Mouse (Mus musculus): ENCODE data around the gene Pik3c2b. TPM values are rescaled to one million over a fixed set of nuclear protein-coding genes. Genes with fewer than 3 reads are reported as not detected.

Pik3c2b gene
- polyA plus RNA-seq, 1 experiment from 2014 or later: 17.9 TPM

- no peak for ATAC-seq
- H3K9me3 ChIP-seq (ENCODE audit: control insufficient read depth, low read length): no peaks in the 10 kb centered on the region
- H3K27me3 ChIP-seq (replicated peaks; ENCODE audit: control insufficient read depth, insufficient read depth, low read length): no peaks in the 10 kb centered on the region
- H3K4me2 ChIP-seq (ENCODE audit: low read length): no peak overlapping the region
- peak overlapping the region; percentile 34; the same call in 1 of the 2 replicates for H3K27ac ChIP-seq (ENCODE audit: low read length)
- H3K9ac ChIP-seq (replicated peaks; ENCODE audit: low read depth, low read length): no peak overlapping the region
- H3K4me3 ChIP-seq (replicated peaks; ENCODE audit: low read length): no peak overlapping the region
- WGBS: 47% methylated on average over 20 of the region's 20 CpGs
- peaks cover 6% of the 10 kb centered on the region; the same call in 1 of the 2 replicates for H3K36me3 ChIP-seq (ENCODE audit: control insufficient read depth, insufficient read depth)
- peaks cover 35% of the 10 kb centered on the region for H3K4me1 ChIP-seq (replicated peaks; ENCODE audit: control insufficient read depth, insufficient read depth, low read length)
These were observed 31.4 kb downstream of the Pik3c2b start for GRCm38 (mm10) chr1:133076681-133077514.

- Histone ChIP-seq H3K27me3 (replicated peaks; ENCODE audit: control insufficient read depth, insufficient read depth, low read length) (no peaks in the 10 kb centered on the region), H3K4me2 (ENCODE audit: low read length) (no peak overlapping the region), H3K9me3 (ENCODE audit: control insufficient read depth, low read length) (no peaks in the 10 kb centered on the region), H3K9ac (replicated peaks; ENCODE audit: low read depth, low read length) (no peak overlapping the region), H3K4me3 (replicated peaks; ENCODE audit: low read length) (no peak overlapping the region), H3K27ac (ENCODE audit: low read length) (peak overlapping the region; percentile 54), H3K36me3 (ENCODE audit: control insufficient read depth, insufficient read depth) (peaks cover 9% of the 10 kb centered on the region; the same call in 1 of the 2 replicates), H3K4me1 (replicated peaks; ENCODE audit: control insufficient read depth, insufficient read depth, low read length) (peaks cover 28% of the 10 kb centered on the region)
- 51% methylated on average over 12 of the region's 12 CpGs for WGBS
- 0 out of 2 replicates have a peak, but pooled peaks have one; percentile 2 for ATAC-seq
These were observed 32.3 kb downstream of the Pik3c2b start for GRCm38 (mm10) chr1:133077606-133078337.

DNA sequence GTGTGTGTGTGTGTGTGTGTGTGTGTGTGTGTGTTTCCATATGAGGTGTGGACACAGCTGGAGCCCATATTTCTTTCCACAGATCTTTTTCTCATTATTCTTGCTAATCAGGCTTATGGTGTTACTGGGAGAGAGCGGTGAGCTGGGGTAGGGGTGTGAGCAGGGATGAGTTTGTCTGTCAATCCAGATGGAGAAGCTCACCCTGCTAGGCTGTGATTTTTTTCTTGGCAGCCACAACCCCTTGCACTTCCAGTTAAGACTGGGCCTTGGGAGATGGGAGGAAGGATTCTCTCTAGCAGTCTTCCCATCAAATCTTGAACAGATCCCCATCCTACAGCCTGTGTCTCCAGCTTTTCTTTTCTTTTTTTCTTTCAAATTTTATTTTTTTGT, 32.9 kb downstream of the Pik3c2b start:
- ATAC-seq: peak; percentile 55
- H3K27me3 ChIP-seq (replicated peaks; ENCODE audit: control insufficient read depth, insufficient read depth, low read length): no peaks in the 10 kb centered on the region
- peaks cover 28% of the 10 kb centered on the region for H3K4me1 ChIP-seq (replicated peaks; ENCODE audit: control insufficient read depth, insufficient read depth, low read length)
- peaks cover 14% of the 10 kb centered on the region for H3K36me3 ChIP-seq (ENCODE audit: control insufficient read depth, insufficient read depth)
- 62% methylated on average over 1 of the region's 1 CpGs for WGBS
- no peaks in the 10 kb centered on the region for H3K9me3 ChIP-seq (ENCODE audit: control insufficient read depth, low read length)
- peak overlapping the region; percentile 54 for H3K27ac ChIP-seq (ENCODE audit: low read length)
- no peak overlapping the region for H3K4me2 ChIP-seq (ENCODE audit: low read length)
- H3K9ac ChIP-seq (replicated peaks; ENCODE audit: low read depth, low read length): no peak overlapping the region
- no peak overlapping the region for H3K4me3 ChIP-seq (replicated peaks; ENCODE audit: low read length)

DNA sequence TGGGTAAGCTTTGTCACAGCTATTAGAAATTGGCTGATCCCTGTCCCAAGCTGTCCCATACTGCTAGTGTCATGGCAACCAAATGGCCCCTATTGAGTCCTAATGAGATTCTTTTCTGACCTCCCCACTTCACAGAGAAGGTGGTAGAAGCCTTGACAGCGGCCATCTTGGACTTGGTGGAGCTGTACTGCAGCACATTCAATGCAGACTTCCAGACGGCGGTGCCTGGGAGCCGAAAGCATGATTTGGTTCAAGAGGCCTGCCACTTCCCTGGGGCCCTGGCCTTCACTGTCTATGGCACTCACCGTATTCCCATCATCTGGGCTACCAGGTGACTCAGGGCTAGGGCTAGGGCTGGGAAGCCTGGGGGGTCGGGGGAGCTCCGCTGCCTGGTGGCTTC, 34.0 kb downstream of the Pik3c2b start:
- H3K4me1 ChIP-seq (replicated peaks; ENCODE audit: control insufficient read depth, insufficient read depth, low read length): peaks cover 28% of the 10 kb centered on the region
- no peak overlapping the region for H3K9ac ChIP-seq (replicated peaks; ENCODE audit: low read depth, low read length)
- peak; percentile 43 for ATAC-seq
- 41% methylated on average over 7 of the region's 7 CpGs for WGBS
- peaks cover 14% of the 10 kb centered on the region for H3K36me3 ChIP-seq (ENCODE audit: control insufficient read depth, insufficient read depth)
- H3K4me3 ChIP-seq (replicated peaks; ENCODE audit: low read length): no peak overlapping the region
- no peaks in the 10 kb centered on the region for H3K9me3 ChIP-seq (ENCODE audit: control insufficient read depth, low read length)
- H3K4me2 ChIP-seq (ENCODE audit: low read length): no peak overlapping the region
- H3K27me3 ChIP-seq (replicated peaks; ENCODE audit: control insufficient read depth, insufficient read depth, low read length): no peaks in the 10 kb centered on the region
- peak overlapping the region; percentile 84 for H3K27ac ChIP-seq (ENCODE audit: low read length)

GRCm38 (mm10) chr1:133080079-133080561, 34.7 kb downstream of the Pik3c2b start:
- peak overlapping the region; percentile 84 for H3K27ac ChIP-seq (ENCODE audit: low read length)
- no peaks in the 10 kb centered on the region for H3K9me3 ChIP-seq (ENCODE audit: control insufficient read depth, low read length)
- peaks cover 14% of the 10 kb centered on the region for H3K36me3 ChIP-seq (ENCODE audit: control insufficient read depth, insufficient read depth)
- H3K4me1 ChIP-seq (replicated peaks; ENCODE audit: control insufficient read depth, insufficient read depth, low read length): peaks cover 28% of the 10 kb centered on the region
- H3K4me3 ChIP-seq (replicated peaks; ENCODE audit: low read length): no peak overlapping the region
- ATAC-seq: peak; percentile 68
- H3K4me2 ChIP-seq (ENCODE audit: low read length): no peak overlapping the region
- 5% methylated on average over 9 of the region's 9 CpGs for WGBS
- no peaks in the 10 kb centered on the region for H3K27me3 ChIP-seq (replicated peaks; ENCODE audit: control insufficient read depth, insufficient read depth, low read length)
- H3K9ac ChIP-seq (replicated peaks; ENCODE audit: low read depth, low read length): 0 out of 2 replicates have a peak overlapping the region, but pooled peaks have one; percentile 26

- Histone ChIP-seq H3K9ac (replicated peaks; ENCODE audit: low read depth, low read length) (0 out of 2 replicates have a peak overlapping the region, but pooled peaks have one; percentile 7), H3K9me3 (ENCODE audit: control insufficient read depth, low read length) (no peaks in the 10 kb centered on the region), H3K27me3 (replicated peaks; ENCODE audit: control insufficient read depth, insufficient read depth, low read length) (no peaks in the 10 kb centered on the region), H3K4me2 (ENCODE audit: low read length) (no peak overlapping the region), H3K36me3 (ENCODE audit: control insufficient read depth, insufficient read depth) (peaks cover 14% of the 10 kb centered on the region), H3K4me3 (replicated peaks; ENCODE audit: low read length) (no peak overlapping the region), H3K27ac (ENCODE audit: low read length) (peak overlapping the region; percentile 84), H3K4me1 (replicated peaks; ENCODE audit: control insufficient read depth, insufficient read depth, low read length) (peaks cover 28% of the 10 kb centered on the region)
- no peak for ATAC-seq
- 27% methylated on average over 6 of the region's 6 CpGs for WGBS
These were observed 35.2 kb downstream of the Pik3c2b start for GRCm38 (mm10) chr1:133080717-133081116.

DNA sequence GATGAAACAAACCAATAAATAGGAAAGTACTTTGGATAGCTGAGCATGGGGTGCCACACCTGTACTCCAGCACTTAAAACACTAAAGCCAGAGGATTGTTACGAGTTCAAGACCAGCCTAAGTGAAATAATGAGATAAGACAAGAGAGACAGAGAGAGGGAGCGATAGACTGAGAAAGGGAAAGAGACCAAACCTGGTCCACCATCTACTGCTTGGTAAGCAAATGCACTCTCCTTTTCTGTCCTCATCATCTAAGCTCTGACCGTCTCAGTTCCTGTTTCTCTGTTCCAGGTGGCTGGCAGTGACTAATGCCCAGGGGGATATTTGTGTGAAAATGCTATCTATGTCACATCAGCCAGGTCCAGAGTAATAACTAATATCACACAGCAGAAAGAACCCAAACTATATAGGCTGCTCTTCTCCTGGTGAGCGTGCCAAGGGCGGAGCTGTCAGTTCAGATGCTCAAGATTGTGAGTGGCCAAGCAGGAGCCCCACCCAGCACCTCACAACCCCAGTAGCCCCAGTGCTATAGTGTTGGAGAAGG, 37.6 kb downstream of the Pik3c2b start:
- Histone ChIP-seq H3K27me3 (replicated peaks; ENCODE audit: control insufficient read depth, insufficient read depth, low read length) (no peaks in the 10 kb centered on the region), H3K4me1 (replicated peaks; ENCODE audit: control insufficient read depth, insufficient read depth, low read length) (peaks cover 23% of the 10 kb centered on the region), H3K27ac (ENCODE audit: low read length) (no peak overlapping the region), H3K4me2 (ENCODE audit: low read length) (no peak overlapping the region), H3K36me3 (ENCODE audit: control insufficient read depth, insufficient read depth) (peaks cover 12% of the 10 kb centered on the region), H3K4me3 (replicated peaks; ENCODE audit: low read length) (no peak overlapping the region), H3K9me3 (ENCODE audit: control insufficient read depth, low read length) (no peaks in the 10 kb centered on the region), H3K9ac (replicated peaks; ENCODE audit: low read depth, low read length) (no peak overlapping the region)
- ATAC-seq: no peak
- WGBS: 94% methylated on average over 5 of the region's 5 CpGs

GRCm38 (mm10) chr1:133083942-133084625, 38.6 kb downstream of the Pik3c2b start:
- peaks cover 12% of the 10 kb centered on the region for H3K36me3 ChIP-seq (ENCODE audit: control insufficient read depth, insufficient read depth)
- WGBS: 84% methylated on average over 11 of the region's 11 CpGs
- no peak overlapping the region for H3K9ac ChIP-seq (replicated peaks; ENCODE audit: low read depth, low read length)

More at GRCm38 (mm10) chr1:133083942-133084625, 38.6 kb downstream of the Pik3c2b start:
- no peak overlapping the region for H3K4me3 ChIP-seq (replicated peaks; ENCODE audit: low read length)
- H3K27ac ChIP-seq (ENCODE audit: low read length): no peak overlapping the region
- H3K27me3 ChIP-seq (replicated peaks; ENCODE audit: control insufficient read depth, insufficient read depth, low read length): no peaks in the 10 kb centered on the region
- H3K9me3 ChIP-seq (ENCODE audit: control insufficient read depth, low read length): no peaks in the 10 kb centered on the region
- no peak overlapping the region for H3K4me2 ChIP-seq (ENCODE audit: low read length)
- no peak for ATAC-seq
- peaks cover 20% of the 10 kb centered on the region for H3K4me1 ChIP-seq (replicated peaks; ENCODE audit: control insufficient read depth, insufficient read depth, low read length)

Measured in forebrain, embryonic 16.5 days (tissue).